Mouse (Mus musculus) MEL (cell line): ENCODE data around the gene 4930404N11Rik. TPM values are rescaled to one million over a fixed set of nuclear protein-coding genes. Genes with fewer than 3 reads are reported as not detected.

Experiments used
- DNase-seq: peaks from one replicate; pipeline ENCODE4 v3.0.0; 2011; ENCODE audit warnings: low read depth, low spot score
- H3K27ac ChIP-seq: 2 replicates; pipeline ENCODE4 v1.5.1; 2012; ENCODE audit warnings: low read depth, mild to moderate bottlenecking, control low read depth, low read length, moderate library complexity; ENCODE audit not compliant: control insufficient read depth
- H3K27me3 ChIP-seq, 2 experiments: fragments of 150-350 bp in 1 of 2; sonication (generic) in 1 of 2; 2 replicates each; pipeline ENCODE4 v1.6.1; 2012; ENCODE audit warnings: low read length in 2 of 2, mild to moderate bottlenecking in 2 of 2, improper control_type of control experiment in 1 of 2, moderate library complexity in 1 of 2; ENCODE audit not compliant: insufficient read depth in 2 of 2, control insufficient read depth in 1 of 2
- H3K36me3 ChIP-seq, 2 experiments: 2 replicates each; pipeline ENCODE4 v1.6.1; 2012 to 2014; ENCODE audit warnings: low read length in 2 of 2, improper control_type of control experiment in 1 of 2, inconsistent platforms in 1 of 2, mild to moderate bottlenecking in 1 of 2; ENCODE audit not compliant: insufficient read depth in 2 of 2, control insufficient read depth in 1 of 2
- H3K4me1 ChIP-seq, 2 experiments: fragments of 150-350 bp in 1 of 2; sonication (generic) in 1 of 2; 2 replicates each; pipeline ENCODE4 v1.6.1; 2012; ENCODE audit warnings: low read length in 2 of 2, improper control_type of control experiment in 1 of 2, mild to moderate bottlenecking in 1 of 2; ENCODE audit not compliant: insufficient read depth in 2 of 2, control insufficient read depth in 1 of 2
- H3K4me3 ChIP-seq, 2 experiments: fragments of 150-350 bp in 1 of 2; sonication (generic) in 1 of 2; 2 replicates each; pipeline ENCODE4 v1.5.1; 2012; ENCODE audit warnings: low read depth in 2 of 2, low read length in 2 of 2, mild to moderate bottlenecking in 2 of 2, moderate library complexity in 2 of 2, control low read depth in 1 of 2, improper control_type of control experiment in 1 of 2; ENCODE audit not compliant: control insufficient read depth in 1 of 2, insufficient read depth in 1 of 2
- H3K79me2 ChIP-seq: 2 replicates; pipeline ENCODE4 v1.6.1; 2012; ENCODE audit warnings: mild to moderate bottlenecking, low read length, moderate library complexity; ENCODE audit not compliant: control insufficient read depth, poor library complexity, insufficient read depth
- H3K9ac ChIP-seq: 2 replicates; pipeline ENCODE4 v1.6.1; 2012; ENCODE audit warnings: low read depth, mild to moderate bottlenecking, control low read depth, low read length, moderate library complexity; ENCODE audit not compliant: control insufficient read depth, poor library complexity, severe bottlenecking
- H3K9me3 ChIP-seq: fragments of 150-350 bp; sonication (generic); replicated peaks from 2 replicates; pipeline ENCODE4 v1.6.1; 2012; ENCODE audit warnings: mild to moderate bottlenecking, low read length, improper control_type of control experiment, moderate library complexity; ENCODE audit not compliant: insufficient read depth
- BHLHE40 ChIP-seq: IDR thresholded peaks from 2 replicates; pipeline ENCODE4 v1.6.1; 2012; ENCODE audit warnings: low read depth, mild to moderate bottlenecking, inconsistent platforms, low read length, improper control_type of control experiment, borderline replicate concordance
- CTCF ChIP-seq, 3 experiments: IDR thresholded peaks in 2 of 3; conservative IDR thresholded peaks in 1 of 3; 2 replicates each; pipeline ENCODE4 v1.5.1; 2011 to 2012; ENCODE audit warnings: low read length in 3 of 3, low read depth in 2 of 3, mild to moderate bottlenecking in 2 of 3, improper control_type of control experiment in 1 of 3, inconsistent platforms in 1 of 3, mixed read lengths in 1 of 3, moderate library complexity in 1 of 3; ENCODE audit not compliant: control insufficient read depth in 1 of 3, insufficient read depth in 1 of 3, poor library complexity in 1 of 3, severe bottlenecking in 1 of 3
- E2F4 ChIP-seq: IDR thresholded peaks from 2 replicates; pipeline ENCODE4 v1.6.1; 2011; ENCODE audit warnings: low read depth, low read length, improper control_type of control experiment, borderline replicate concordance
- EP300 ChIP-seq, 2 experiments: IDR thresholded peaks; 2 replicates each; pipeline ENCODE4 v1.6.1; 2011; ENCODE audit warnings: improper control_type of control experiment in 2 of 2, low read length in 2 of 2, low read depth in 1 of 2, mild to moderate bottlenecking in 1 of 2
- GABPA ChIP-seq: IDR thresholded peaks from 2 replicates; pipeline ENCODE4 v1.6.1; 2012; ENCODE audit warnings: low read depth, mild to moderate bottlenecking, inconsistent platforms, low read length, improper control_type of control experiment, moderate library complexity
- HCFC1 ChIP-seq: IDR thresholded peaks from 2 replicates; pipeline ENCODE4 v1.6.1; 2012; ENCODE audit warnings: low read depth, mild to moderate bottlenecking, inconsistent platforms, low read length, improper control_type of control experiment, moderate library complexity
- MAFK ChIP-seq: IDR thresholded peaks from 2 replicates; pipeline ENCODE4 v1.6.1; 2011; ENCODE audit warnings: low read depth, mild to moderate bottlenecking, low read length, improper control_type of control experiment, borderline replicate concordance
- MAX ChIP-seq: IDR thresholded peaks from 2 replicates; pipeline ENCODE4 v1.6.1; 2011; ENCODE audit warnings: low read length, improper control_type of control experiment
- NELFE ChIP-seq: IDR thresholded peaks from 2 replicates; pipeline ENCODE4 v1.6.1; 2011; ENCODE audit warnings: low read depth, low read length, improper control_type of control experiment
- POLR2A ChIP-seq, 2 experiments: IDR thresholded peaks; 2 replicates each; pipeline ENCODE4 v1.6.1; 2011 to 2012; ENCODE audit warnings: low read length in 2 of 2, mild to moderate bottlenecking in 2 of 2, control low read depth in 1 of 2, improper control_type of control experiment in 1 of 2, low read depth in 1 of 2, moderate library complexity in 1 of 2; ENCODE audit not compliant: control insufficient read depth in 1 of 2, insufficient read depth in 1 of 2, poor library complexity in 1 of 2
- RAD21 ChIP-seq: IDR thresholded peaks from 2 replicates; pipeline ENCODE4 v1.6.1; 2011; ENCODE audit warnings: mild to moderate bottlenecking, low read depth, low read length, improper control_type of control experiment
- SMC3 ChIP-seq: IDR thresholded peaks from 2 replicates; pipeline ENCODE4 v1.6.1; 2011; ENCODE audit warnings: low read depth, low read length, improper control_type of control experiment
- TAL1 ChIP-seq: IDR thresholded peaks from 2 replicates; pipeline ENCODE4 v1.6.1; 2012; ENCODE audit warnings: mild to moderate bottlenecking, inconsistent platforms, low read length, moderate library complexity, mixed read lengths
- TBP ChIP-seq: IDR thresholded peaks from 2 replicates; pipeline ENCODE4 v1.8.0; 2011; ENCODE audit warnings: low read depth, low read length, improper control_type of control experiment
- ZKSCAN1 ChIP-seq: IDR thresholded peaks from 2 replicates; pipeline ENCODE4 v1.6.1; 2012; ENCODE audit warnings: low read depth, mild to moderate bottlenecking, inconsistent platforms, low read length, improper control_type of control experiment, moderate library complexity
- polyA plus RNA-seq, 2 experiments: library from polyadenylated mRNA; stranded (reverse) in 1 of 2; unstranded in 1 of 2; fragments of >175 nt in 1 of 2; fragments of >200 nt in 1 of 2; gene quantifications; 2 replicates each; pipeline versions ENCODE4 v1.2.1 to v1.2.4; 2012; ENCODE audit warnings: low replicate concordance in 2 of 2, low read depth in 1 of 2; ENCODE audit not compliant: insufficient read length in 2 of 2, insufficient read depth in 1 of 2, missing spikeins in 1 of 2
- total RNA-seq: library from RNA; depleted of rRNA; stranded (reverse); fragments of 300-350 nt; gene quantifications from 2 replicates; pipeline ENCODE4 v1.2.3, GENCODE M21; 2012

4930404N11Rik gene
- total and polyA plus RNA-seq, 3 experiments, result 3.1 to 12.1 TPM; not detected in 1

- no peak for TF ChIP-seq HCFC1
- peak; percentile 76 for TF ChIP-seq NELFE
- peak; percentile 60; the same call in 1 of the 2 replicates for TF ChIP-seq TBP
- no peak for TF ChIP-seq MAFK
- no peak for TF ChIP-seq EP300 (IDR thresholded peaks at IDR 0.05; ENCODE audit: low read depth in 1 of 2, low read length in 2 of 2)
- no peak for TF ChIP-seq RAD21
- TF ChIP-seq POLR2A (IDR thresholded peaks at IDR 0.05; ENCODE audit: control insufficient read depth in 1 of 2, insufficient read depth in 1 of 2, low read depth in 1 of 2, low read length in 2 of 2, poor library complexity in 1 of 2), result peak; percentile 51 to 71; a peak in 3 of 4 replicates
- TF ChIP-seq GABPA, result no peak
- peak; percentile 83 for TF ChIP-seq MAX
- TF ChIP-seq BHLHE40, result no peak
Observed at GRCm38 (mm10) chr10:81319741-81320549, 45.7 kb downstream of the 4930404N11Rik start (continued).

GRCm38 (mm10) chr10:81319330-81319699, 46.3 kb downstream of the 4930404N11Rik start:
- Histone ChIP-seq H3K4me1 (peaks cover 0 to 12% of the 10 kb centered on the region in 2 experiments; a peak in 3 of 4 replicates), H3K9me3 (no peaks in the 10 kb centered on the region), H3K9ac (peak overlapping the region; percentile 71), H3K4me3 (peak overlapping the region; percentile 61 to 85), H3K36me3 (peaks cover 2 to 6% of the 10 kb centered on the region in 2 experiments; a peak in 2 of 4 replicates), H3K27me3 (no peaks in the 10 kb centered on the region), H3K79me2 (peaks cover 20% of the 10 kb centered on the region), H3K27ac (peak overlapping the region; percentile 81)
- peak; percentile 56 for DNase-seq
- TF ChIP-seq RAD21 (peak; percentile 2), BHLHE40 (no peak), ZKSCAN1 (no peak), E2F4 (no peak), SMC3 (no peak), HCFC1 (no peak), EP300 (IDR thresholded peaks at IDR 0.05; ENCODE audit: low read depth in 1 of 2, low read length in 2 of 2) (no peak), CTCF (IDR thresholded peaks at IDR 0.05 in 2 of 3, conservative IDR thresholded peaks at IDR 0.05 in 1 of 3; ENCODE audit: control insufficient read depth in 1 of 3, insufficient read depth in 1 of 3, low read depth in 2 of 3, low read length in 3 of 3, poor library complexity in 1 of 3, severe bottlenecking in 1 of 3) (peak in 2 of 3 experiments; percentile 17 to 25; a peak in 3 of 6 replicates), TAL1 (no peak)
